Mouse (Mus musculus) layer of hippocampus, adult 2 months (tissue): Measurements from ENCODE around the gene Cbx5. TPM values are rescaled to one million over a fixed set of nuclear protein-coding genes. Genes with fewer than 3 reads are reported as not detected.

Experiments
- DNase-seq, 2 experiments: peaks; one replicate each; pipeline ENCODE4 v3.0.0; 2022; ENCODE audit warnings: low spot score in 2 of 2
- H3K27ac ChIP-seq: fragments of 200-600 bp; 2 replicates; pipeline ENCODE4 v1.8.1; 2022
- H3K4me3 ChIP-seq: fragments of 200-600 bp; 2 replicates; pipeline ENCODE4 v1.8.1; 2022; ENCODE audit warnings: mild to moderate bottlenecking
- CTCF ChIP-seq: fragments of 200-600 bp; conservative IDR thresholded peaks from 2 replicates; pipeline ENCODE4 v1.8.1; 2022; ENCODE audit warnings: antibody characterized with exemption, mild to moderate bottlenecking, moderate library complexity
- total RNA-seq, 2 experiments: library from RNA; stranded (reverse); gene quantifications; 2 replicates each; pipeline ENCODE4 v1.2.3; 2021

Cbx5 gene
- total RNA-seq, 2 experiments from 2014 or later: 179 to 187 TPM

DNA sequence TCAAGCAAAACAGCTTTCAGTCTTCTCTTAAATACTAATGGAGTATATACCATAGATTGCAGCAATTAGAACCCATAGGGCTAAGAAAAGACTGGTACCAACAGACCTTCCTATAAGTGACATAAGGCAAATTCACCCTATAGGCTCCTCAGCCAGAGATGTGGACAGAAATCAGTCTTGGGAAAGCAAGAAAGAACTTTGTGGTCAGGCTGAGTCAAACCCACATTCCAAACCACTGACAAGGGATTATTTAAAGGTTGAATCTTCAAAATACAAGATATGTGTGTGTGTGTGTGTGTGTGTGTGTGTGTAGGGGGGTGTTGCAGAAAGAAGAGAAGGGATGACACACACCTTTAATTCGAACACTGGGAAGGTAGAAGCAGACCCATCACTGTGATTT is 18.2 kb downstream of the Cbx5 start:
- H3K27ac ChIP-seq: no peak overlapping the region
- no peak for DNase-seq
- no peak overlapping the region for H3K4me3 ChIP-seq
- no peak for TF ChIP-seq CTCF

DNA sequence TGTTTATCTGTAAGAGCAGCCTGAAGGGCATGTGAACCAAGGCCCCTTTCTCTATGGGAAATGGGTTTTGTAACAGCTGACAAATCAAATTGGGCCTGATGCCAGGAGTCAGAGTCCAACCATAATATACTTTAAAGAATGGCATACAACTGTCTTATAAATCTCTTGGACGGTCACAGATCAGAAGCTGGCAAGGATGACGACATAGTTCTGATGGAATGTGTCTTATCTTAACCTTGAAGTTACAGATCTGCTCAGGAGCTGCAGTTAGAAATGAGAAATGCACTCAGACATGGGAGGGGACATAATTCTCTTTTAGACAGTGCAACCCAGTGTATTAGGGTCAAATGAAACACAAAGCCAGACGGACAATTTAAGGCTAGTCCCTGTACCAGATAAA is 18.8 kb downstream of the Cbx5 start:
- H3K27ac ChIP-seq: no peak overlapping the region
- no peak for DNase-seq
- TF ChIP-seq CTCF: no peak
- H3K4me3 ChIP-seq: no peak overlapping the region

DNA sequence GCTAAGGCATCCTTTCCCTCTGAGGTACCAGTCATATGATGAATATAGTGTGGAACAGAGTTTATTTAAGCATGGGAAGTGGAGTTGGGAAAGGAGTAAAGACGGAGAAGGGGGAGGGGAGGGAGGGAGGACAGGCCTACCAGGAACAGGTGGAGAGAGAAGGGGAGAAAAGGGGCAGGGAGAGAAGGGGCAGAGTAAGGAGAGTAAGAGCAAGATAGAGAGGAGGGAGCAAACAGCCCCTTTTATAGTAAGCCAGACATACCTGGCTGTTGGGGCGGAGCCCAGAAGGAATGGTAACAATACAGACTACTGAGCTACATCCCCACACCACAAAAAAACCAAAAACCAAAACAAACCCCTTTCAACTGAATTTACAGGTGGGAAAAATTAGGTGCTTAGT is 23.6 kb downstream of the Cbx5 start:
- Histone ChIP-seq H3K4me3 (no peak overlapping the region), H3K27ac (peak overlapping the region; percentile 92; the same call in 1 of the 2 replicates)
- no peak for TF ChIP-seq CTCF
- DNase-seq: no peak

DNA sequence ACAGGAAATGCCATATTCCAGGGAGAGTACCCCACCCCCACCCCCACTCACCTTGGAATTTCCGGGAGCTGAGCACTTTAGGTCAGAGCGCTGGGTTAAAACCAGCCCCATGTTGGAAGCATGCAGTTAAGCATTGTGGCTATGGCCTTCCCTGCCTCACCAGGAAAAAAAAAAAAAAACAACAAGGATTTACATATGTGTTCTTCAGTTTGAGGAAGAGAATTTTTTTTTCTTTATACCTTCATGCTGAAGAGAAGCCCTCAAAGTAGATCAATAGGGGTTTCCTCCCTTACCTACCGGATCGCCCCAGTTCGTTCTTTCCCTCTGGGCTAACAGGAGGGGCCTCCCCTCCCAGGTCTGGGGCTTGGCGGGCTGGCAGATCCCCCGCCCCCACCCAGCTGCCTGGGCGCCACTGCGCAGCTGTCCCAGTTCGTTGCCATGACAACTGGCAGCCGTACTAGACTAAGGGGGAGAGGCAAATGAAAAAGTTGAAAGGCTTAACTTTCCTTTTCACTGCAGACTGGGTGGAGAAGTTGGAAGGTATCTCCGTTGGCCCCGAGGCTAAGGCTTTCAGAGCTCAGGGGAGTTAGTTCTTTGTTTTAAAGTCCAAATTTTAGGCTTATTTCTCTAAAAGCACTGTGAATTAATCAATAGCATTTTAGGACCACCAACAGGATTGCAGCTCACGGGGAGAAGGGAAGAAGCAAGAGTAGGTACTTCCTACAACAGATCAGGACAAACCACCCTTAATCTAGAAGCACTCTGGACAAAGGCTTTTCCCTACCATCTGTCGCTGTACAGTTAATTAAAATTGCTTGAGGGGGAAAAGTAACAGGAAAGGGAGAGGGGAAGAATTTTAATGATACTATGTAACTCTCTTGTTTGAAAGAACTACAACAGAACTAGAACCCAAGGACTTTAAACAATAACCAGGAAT is 24.4 kb downstream of the Cbx5 start:
- Histone ChIP-seq H3K4me3 (peak overlapping the region; percentile 71), H3K27ac (peak overlapping the region; percentile 92)
- peak; percentile 93 to 94 for DNase-seq
- no peak for TF ChIP-seq CTCF

DNA sequence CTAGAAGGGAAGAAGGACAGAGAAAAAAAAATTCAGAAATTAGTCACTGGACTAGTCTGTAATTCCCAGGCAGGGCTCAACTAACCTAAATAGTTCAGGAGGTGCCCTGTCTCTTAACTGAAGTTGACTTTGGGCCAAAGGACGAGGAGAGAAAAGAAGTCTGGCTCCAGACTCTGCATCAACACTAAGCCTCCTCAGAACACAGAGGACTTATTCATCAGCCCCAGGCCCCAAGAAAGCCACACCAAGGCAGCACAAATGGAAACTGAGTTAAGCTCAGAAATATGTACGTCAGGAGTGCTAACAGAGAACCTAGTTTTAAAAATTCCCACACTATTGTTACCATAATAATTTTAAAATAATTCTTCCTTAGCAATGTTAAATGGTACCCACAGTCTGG is 25.5 kb downstream of the Cbx5 start:
- no peak for TF ChIP-seq CTCF
- peak overlapping the region; percentile 71 for H3K4me3 ChIP-seq
- peak overlapping the region; percentile 92 for H3K27ac ChIP-seq
- peak in 1 of 2 experiments; percentile 17 for DNase-seq

DNA sequence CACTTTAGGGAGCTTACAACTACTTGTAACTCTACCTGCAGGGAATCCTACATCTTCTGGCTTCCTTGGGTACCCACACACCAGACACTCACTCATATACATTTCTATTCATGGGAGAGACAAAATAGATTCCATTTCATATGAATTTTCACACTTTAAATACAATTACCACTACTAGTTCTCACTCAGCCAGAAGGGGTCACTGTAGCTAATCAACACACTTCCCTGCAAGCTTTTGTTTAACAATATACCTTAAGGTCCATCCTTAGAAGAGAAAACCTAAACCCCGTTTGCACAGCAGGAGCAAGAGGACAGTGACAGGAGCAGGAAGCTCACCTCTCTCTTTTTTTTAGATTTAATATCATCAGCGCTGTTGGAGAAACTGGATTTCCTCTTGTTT is 34.5 kb downstream of the Cbx5 start:
- no peak for DNase-seq
- TF ChIP-seq CTCF: peak; percentile 73
- H3K27ac ChIP-seq: no peak overlapping the region
- no peak overlapping the region for H3K4me3 ChIP-seq

DNA sequence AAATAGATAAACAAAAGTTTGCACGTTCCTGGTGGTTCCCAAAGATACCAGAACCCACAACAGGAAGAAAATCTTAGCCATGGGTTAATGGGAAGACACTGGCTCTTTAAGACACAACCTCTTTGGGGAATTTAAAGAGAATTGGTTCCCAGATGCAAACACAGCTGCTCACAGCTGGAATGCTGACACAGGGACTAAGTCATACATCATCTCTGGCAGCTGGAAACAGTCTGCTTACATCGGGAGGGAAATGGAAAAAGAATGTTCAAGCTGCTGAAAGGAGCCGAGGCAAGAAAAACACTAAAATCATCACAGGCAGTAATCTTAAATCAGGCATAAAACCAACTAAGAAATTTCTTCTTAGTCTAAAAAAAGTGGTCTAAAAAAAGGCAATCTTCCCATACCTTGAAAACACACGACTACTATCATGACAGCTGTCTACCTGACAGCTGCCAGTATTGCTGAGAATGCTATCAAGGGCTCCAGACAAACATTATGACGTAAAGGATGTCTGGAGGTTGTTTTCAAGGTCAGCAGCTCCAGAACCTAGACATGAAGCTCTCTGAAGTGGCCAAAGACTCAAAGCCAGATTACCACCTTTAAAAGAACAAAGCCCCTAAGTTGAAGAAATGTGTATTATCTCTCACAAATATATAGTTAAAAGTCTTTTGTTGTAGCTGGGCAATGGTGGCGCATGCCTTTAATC is 37.4 kb downstream of the Cbx5 start:
- Histone ChIP-seq H3K27ac (peak overlapping the region; percentile 1; the same call in 1 of the 2 replicates), H3K4me3 (no peak overlapping the region)
- no peak for DNase-seq
- TF ChIP-seq CTCF: no peak

DNA sequence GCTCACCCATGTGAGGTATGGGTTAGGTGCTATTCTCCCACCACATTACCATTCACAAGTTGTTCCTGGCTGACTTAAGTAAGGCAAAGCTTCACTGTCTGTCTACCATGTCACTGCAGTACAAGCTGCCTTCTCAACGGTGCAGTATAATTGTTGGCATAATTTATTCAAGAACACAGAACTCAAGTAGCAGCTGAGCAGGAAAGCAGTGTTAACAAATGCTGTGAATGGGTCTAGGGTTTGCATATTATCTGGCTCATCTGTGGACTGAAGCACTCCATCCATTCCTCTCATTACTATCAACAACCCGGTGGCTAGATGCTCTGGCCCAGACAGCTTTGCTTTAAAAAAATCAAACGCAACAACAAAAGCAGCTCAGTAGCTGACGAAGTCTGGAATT is 41.8 kb downstream of the Cbx5 start:
- TF ChIP-seq CTCF: no peak
- Histone ChIP-seq H3K4me3 (no peak overlapping the region), H3K27ac (peak overlapping the region; percentile 11; the same call in 1 of the 2 replicates)
- DNase-seq: no peak

GRCm38 (mm10) chr15:103196835-103197234 is 42.8 kb downstream of the Cbx5 start:
- no peak for TF ChIP-seq CTCF
- no peak overlapping the region for H3K27ac ChIP-seq
- no peak for DNase-seq

DNA sequence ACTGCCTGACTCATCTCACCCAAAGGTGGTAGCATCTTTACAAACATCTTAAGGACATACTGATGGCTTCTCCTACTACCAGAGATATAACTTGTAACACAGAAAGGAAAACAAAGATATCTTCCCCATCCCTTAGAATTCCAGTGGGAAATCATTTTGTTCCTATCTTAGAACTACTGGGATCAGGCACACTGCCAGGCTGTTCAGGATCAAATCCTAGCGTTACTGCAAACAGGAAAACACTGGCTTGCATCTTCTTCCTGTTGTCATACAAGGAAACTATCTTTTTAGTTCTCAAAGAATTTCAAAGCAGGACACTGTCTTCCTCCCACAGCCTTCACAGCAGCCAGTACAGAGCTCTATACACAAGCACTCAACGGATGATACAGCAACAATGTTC is 46.0 kb downstream of the Cbx5 start:
- no peak overlapping the region for H3K4me3 ChIP-seq
- TF ChIP-seq CTCF: no peak
- no peak for DNase-seq
- 0 out of 2 replicates have a peak overlapping the region, but pooled peaks have one; percentile 4 for H3K27ac ChIP-seq

More at GRCm38 (mm10) chr15:103196835-103197234, 42.8 kb downstream of the Cbx5 start:
- H3K4me3 ChIP-seq: no peak overlapping the region

DNA sequence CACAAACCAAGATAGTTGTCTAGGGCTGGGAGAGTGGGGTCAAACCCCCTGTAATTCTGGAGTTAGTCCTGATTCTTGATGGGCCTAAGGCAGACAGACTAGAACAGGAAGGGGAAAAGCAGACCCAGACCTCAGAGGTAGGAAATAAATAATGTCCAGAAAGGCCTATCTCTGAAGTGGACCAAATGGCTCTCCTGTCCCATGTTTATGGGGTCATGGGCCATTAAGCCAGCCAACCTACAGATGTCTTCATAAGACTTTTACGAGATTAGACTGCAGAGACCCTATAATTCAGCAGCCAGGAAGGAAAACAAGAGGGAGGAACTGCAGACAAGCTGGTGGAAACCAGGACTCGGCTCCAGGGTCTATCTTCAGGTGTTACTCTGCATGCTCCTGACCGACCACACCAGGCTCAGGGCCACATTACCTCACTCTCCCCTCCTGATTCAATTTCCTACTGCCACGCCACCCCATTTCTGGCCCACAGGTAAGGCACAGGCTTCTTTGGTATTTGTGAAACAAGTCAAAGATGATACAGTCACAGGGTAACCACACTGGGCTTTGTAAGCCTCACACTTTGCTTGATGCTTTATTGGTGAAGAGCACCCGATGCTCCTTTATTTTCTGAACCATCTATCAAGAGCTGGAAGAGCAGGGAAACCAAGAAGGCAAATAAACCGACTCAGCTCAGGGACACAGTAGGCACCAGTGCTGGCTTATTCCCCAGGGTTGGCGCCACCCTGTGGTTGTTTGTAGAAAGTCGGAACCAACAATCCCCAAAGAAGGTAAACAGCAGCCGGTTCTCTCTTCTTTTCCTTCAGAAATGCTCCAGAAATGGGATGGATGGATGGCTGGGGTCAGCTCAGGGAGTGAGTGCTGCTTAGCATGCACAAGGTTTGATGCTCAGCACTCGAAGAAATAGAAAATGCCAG is 48.8 kb downstream of the Cbx5 start:
- DNase-seq: peak; percentile 52 to 73
- TF ChIP-seq CTCF: peak; percentile 91
- Histone ChIP-seq H3K27ac (no peak overlapping the region), H3K4me3 (no peak overlapping the region)

DNA sequence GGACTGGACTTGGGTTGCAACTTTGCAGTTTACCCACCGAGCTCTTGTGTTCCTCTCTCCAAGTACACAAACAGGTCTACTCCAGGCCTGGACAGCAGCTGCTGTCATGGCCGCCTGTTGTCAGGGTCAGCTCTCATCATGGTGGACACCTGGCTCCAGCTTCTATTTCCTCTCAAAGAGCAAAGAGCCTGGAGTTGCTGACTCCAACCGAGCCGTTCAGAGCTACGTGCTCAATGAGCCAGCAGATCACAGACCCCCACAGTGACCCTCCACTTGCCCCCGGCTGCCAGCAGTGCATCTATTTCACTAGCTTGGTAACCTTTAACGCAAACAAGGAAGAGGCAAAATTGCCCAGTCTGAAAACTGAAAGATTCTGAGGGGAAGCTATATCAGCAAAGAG is 49.5 kb downstream of the Cbx5 start:
- DNase-seq: no peak
- Histone ChIP-seq H3K27ac (no peak overlapping the region), H3K4me3 (no peak overlapping the region)
- no peak for TF ChIP-seq CTCF

DNA sequence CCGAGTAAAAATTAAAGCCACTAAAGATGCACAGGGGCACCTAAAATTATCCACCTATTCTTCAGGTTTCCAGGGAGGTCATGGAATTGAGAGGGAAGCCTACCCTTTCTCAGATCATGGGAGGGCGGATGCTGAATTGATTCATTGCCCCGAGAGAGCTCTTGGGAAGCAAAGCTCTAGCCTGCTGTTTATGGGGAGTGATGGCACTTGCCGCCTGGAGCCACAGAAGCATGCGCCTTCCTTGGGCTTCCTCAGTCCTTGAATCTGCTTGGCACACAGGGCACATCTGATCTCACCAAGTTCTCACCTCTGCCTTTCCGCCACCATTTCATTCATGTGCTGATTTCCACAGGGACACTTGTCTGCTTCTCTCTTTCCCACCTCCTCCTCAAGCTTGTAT is 51.8 kb downstream of the Cbx5 start:
- no peak for DNase-seq
- TF ChIP-seq CTCF: no peak
- Histone ChIP-seq H3K27ac (no peak overlapping the region), H3K4me3 (no peak overlapping the region)
